Mouse (Mus musculus): Measurements from ENCODE around the gene Trp53tg5.

Gene Trp53tg5

DNA sequence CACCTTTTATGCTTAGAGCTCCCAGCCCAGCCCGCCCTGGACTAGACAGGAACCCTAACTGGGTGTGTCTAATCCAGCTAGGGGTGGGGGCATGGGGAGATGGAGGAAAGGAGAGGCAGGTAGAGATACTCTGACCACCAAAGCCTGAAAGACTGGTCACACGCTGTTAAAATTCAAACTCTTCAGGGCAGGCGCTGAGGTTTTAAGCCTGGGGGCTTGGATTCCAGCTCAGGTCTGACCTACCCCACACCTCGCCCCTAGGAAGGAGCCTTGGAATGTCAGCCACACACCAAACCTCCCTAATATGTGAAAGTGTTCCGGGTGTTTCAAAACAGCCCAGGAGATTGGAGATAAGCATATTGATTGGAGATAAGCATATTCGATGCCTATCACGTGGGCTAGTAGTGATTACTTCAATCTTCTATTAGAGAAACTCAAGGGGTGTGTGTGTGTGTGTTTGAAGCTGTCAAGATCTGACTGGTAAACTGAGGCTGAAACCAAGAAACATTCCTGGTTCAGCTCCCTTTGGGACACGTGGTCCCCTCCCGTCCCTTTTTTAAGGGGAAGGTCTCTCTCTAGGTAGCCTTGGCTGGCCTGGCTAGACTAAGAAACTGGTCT, 40.1 kb downstream of the Trp53tg5 start:
- DNase-seq (ENCODE audit: low read depth, low spot score), result no peak

DNA sequence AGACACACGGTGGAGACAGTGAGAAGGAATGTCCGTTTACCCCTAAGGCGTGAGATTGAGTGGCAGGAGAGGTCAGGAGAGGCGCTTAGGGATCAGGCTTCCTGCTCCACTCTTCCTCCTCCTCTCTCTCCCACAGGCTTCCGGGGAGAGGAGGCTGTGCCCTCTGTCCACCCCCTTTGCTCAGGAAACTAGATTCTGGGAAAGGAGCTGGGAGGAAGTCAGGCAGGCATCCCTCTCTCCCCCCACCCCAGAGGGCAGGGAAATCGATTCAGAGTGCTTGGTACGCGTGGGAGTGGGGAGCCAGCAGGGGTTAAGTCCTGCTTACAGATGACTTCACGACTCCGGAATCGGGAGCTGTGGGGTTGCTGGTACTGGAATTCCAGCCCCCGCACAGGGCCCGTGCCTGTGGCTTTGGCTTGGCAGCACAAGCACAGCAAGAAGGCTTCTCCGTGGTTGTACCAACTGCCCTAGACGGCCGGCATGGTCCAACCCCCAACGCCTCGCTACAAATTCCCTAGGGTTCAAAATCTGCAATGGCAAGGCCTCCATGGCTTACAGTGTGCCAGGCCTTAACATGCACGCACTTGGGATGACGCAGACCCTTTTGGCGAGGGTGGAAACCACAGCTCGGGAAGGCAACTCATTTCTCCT, 40.9 kb downstream of the Trp53tg5 start:
- no peak for DNase-seq (ENCODE audit: low read depth, low spot score)

DNA sequence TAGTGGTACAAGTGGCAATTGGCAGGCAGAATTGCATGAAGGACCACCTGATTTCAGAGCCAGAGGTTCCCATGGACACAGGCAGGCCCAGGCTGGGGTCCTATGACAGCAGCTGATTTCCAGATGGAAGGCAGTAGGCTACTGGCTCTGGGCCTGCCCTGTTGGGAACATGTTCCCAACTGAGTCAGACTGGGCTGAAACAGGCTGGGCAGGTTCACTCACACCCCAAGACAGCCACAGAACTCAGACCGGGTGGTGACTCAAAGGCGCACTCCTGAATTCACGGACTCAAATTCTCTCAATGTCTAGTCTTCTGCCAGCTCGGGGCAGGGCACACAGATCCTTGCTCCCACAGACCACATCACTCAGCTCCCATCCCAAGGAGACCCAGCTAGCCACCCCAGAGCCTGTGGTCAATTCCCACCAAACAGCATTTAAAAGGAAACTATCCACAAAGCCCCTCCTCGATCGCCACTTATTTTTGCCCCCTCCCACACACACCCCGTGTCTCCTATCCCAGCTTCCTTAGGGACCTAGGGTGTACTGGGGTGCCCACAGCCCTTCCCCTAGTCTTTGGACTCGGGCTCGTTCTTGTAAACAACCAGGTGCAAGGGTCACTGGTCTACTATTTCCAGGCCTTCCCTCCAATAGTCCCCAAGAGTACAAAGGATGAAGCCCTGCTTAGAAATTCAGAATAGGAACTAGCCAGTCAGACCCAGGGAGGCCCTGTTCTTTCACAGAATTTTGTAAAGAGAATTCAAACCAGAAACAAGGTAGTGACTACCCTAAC, 41.7 kb downstream of the Trp53tg5 start:
- DNase-seq (ENCODE audit: low read depth, low spot score), result no peak

DNA sequence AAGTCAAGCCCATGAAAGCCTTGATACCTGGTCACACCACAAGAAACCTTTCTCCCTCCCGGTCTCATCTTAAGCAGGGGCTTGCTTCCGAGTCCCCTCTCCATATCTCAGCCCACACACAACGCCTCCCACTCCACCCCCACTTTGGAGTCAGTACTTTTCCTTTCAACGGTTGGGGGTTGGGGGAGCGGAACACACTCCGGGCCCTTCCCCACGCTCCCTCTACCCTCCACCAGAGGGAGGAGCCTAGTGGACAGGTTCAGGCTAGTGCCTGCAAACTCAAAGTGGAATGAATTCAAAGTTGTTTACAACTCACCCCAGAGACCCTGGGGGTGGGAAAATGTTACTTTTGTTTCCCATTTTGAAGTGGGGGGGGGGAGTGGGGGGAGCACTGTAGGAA, 42.8 kb downstream of the Trp53tg5 start:
- no peak for DNase-seq (ENCODE audit: low read depth, low spot score)

DNA sequence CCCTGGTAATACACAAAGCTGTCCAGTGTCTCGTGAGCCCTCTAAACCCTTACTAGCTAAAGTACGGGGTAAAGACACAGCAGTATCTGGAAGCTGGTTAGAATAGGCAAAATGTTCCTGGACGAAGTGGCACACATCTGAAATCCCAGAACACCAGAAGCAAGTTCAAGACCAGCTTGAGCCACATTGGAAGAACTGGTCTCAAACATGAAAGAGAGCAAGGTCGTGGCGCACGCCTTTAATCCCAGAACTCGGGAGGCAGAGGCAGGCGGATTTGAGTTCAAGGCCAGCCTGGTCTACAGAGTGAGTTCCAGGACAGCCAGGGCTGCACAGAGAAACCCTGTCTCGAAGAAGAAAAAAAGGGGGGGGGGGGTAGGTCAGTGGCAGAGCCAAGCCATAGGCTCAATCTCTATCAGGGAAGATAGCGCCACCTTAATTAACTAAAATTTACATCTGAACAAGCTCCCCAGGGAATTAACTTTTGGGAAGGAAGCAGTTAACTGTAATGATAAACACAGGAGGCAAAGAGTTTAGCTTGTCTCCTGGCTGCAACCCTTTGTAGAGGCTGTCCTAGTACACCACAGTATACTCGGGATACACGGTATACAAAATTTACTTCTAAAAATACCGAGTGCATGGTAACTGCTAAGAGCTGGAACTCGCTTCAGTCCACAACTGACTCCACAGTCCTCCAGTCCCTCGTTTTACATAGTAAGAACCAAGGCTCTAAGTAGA, 43.5 kb downstream of the Trp53tg5 start:
- DNase-seq (ENCODE audit: low read depth, low spot score), result no peak

DNA sequence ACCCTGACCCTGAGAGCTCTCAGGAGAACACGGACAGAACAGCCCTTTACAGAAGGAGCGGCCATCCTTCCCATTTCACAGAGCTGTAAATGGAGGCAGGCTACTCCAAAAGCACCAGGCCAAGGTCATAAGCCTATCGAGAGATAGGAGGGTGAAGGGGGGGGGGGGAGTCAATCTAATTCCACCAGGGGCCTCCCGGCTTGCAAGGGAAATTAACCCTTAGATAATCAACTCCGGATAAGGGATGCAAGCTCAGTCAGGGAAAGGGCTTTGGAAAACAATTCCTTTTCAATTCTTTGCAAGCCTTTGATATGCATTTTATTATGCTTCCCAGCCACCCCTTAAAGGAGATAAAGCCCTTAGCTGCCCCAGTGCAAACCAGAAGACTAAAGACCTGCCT, 45.1 kb downstream of the Trp53tg5 start:
- no peak for DNase-seq (ENCODE audit: low read depth, low spot score)

DNA sequence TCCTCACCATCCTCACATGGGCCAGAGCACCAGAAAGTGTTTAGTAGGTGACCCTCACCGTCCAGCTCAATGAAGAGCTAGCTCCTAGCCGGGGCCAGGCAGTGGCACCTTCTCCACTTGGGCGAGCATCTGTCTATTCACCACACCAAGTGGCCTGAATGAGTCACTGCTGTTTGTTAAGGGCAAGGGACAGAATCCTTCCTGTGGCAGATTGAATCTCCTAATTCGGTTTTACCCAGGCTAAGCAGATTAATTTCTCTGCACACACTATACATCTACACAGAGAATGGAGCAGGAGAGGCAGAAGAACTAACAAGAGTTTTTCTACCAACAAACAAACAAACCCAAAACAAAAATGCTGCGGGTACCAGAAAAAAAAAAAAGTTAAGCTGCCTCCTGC, 46.6 kb downstream of the Trp53tg5 start:
- peak; percentile 78 for DNase-seq (ENCODE audit: low read depth, low spot score)

DNA sequence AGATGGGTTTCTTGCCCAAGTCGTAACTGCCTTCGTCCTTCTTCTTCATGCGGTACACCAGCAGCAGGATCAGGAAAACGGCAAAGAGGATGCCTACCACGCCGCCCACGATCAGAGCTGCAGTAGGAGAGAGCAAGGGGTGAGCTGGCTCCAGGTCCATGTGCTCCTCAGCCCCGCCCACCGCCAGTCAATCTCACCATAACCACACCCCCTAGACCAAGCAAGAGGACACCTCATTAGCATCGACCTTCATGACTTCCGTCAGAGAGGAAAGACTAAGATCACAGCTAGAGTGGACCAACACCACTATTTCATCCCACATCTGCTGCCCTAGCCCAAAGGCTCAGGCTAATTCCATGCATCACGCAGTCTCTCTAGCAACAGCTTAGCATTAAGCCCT, 47.4 kb downstream of the Trp53tg5 start:
- DNase-seq (ENCODE audit: low read depth, low spot score), result no peak

DNA sequence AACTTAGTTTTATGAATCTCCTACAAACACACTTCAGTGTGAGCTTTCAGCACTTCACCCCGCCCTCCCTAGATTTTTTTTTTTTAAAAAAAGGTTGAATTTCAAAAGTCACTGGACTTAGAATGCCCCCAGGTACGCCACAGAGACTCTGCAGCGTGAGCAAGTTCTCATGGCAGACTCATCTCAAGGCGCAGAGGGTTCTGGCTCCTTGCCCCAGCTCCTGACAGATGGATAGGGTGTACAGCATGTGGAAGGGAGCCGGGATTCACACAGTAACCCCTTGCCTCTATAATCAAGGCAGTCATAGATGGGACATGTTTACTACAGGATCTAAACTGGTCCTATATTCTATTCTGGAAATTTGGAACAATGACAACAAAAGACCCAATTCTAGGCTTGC, 48.1 kb downstream of the Trp53tg5 start:
- DNase-seq (ENCODE audit: low read depth, low spot score), result no peak

DNA sequence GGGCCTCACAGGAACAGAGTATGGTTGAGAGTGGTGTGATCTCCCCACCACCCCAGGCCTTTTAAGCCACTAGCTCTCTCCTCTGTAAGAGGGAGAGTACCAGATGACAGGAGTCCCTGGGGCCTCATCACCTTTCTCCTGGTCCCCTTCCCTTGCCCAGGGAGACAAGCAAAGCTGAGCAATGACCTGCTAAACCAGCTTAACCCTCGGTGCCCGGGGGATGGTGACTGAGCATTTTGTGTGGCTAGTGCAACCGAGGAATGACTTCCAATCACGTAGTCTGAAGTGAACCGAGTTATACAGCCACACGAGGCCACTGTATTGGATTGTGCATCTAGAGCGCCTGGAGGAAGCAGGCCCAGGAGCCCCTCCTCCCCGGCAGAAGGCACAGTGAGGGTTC, 49.1 kb downstream of the Trp53tg5 start:
- no peak for DNase-seq (ENCODE audit: low read depth, low spot score)

DNA sequence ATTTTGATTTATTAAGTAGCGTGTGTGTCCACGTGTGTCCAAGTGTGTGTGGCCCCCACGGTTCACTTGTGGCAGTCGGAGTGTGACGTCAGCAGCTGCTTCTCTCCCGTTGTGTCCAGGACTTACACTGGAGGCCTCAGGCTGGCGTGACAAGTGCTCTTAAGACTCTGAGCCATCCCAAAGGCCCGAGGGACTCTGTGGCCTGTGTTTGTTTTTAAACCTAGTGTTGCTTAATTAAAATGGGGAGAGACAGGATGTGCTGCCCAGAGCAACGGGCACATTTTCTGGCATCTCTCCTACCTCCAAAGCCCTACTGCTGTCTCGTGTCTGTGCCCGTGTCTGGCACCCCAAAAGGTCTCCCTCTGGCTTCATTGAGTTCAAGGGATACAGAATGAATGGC, 50.1 kb downstream of the Trp53tg5 start:
- DNase-seq (ENCODE audit: low read depth, low spot score), result no peak

DNA sequence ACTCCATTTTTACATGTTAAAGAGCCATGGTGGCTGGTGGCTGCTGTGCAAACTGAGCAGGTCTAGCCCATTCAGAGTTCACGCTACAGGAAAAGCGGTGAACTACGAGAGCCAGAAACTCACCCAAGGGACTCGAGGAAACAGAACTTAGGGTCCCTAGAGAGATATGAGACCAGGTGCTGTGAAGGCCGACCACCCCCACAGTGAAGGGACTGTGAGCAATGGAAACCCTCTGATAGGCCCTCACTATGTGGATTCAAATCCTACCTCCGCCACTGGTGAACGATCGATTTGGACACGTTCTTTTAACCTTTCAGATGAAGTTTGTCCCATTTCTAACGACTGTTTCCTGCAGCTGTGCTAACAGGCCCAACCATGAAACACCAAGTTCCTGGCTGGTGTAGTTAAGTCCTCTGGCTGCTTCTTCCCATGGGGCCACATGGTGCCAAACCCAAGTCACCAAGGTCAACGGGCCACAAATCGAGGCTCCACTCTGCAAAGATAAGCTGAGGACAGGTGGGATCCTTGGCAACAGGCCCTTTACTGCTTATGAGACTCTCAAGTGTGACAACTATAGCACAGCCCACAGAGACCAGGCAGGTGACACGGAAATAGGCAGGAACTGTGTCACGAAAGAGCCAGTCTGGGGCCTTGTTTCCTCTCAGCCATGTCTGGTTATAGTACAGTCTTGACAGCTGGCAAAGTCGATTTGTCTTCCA, 50.7 kb downstream of the Trp53tg5 start:
- DNase-seq (ENCODE audit: low read depth, low spot score), result no peak

DNA sequence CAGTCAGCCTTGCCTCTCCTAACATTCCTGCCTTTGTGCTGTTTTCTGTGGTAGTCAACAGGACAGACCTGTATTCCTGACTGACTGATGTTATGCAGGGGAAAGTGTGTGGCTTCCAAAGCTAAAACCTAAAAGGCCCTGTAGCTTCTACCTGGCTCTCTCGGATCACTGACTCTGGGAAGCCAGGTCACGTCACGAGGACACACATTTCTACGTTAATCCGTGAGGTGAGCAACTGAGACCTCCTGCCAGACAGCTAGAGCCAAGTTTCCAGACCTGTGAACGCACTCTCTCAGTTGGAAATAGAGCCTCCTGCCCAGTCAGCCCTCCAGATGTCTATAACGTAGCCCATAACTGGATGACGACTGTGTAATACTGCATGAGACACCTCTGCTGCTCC, 51.5 kb downstream of the Trp53tg5 start:
- DNase-seq (ENCODE audit: low read depth, low spot score), result no peak

DNA sequence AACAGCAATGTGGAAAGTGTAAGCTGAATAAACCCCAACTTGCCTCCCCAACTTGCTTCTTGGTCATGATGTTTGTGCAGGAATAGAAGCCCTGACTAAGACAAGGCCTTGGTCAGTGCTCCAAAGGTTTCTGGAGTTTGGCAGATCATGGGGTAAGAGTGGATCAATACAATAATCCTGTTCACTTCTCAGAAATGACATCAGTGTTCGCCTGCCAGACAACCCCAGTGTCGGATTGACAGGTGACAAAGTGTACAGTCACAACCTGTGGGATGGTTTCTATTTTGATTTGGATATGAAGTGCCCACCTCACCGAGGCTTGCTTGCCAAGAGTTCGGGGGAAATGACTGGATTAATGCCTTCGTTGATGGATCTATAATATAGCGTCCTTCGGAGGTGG, 52.2 kb downstream of the Trp53tg5 start:
- no peak for DNase-seq (ENCODE audit: low read depth, low spot score)
